Mouse (Mus musculus): ENCODE measurements at regions not wholly inside any gene's neighbourhood (a gene's known extent, or its start where the extent isn't known, plus 50 kb on each side); places are given as distances from the start of the nearest gene placed in this dataset.

- Histone ChIP-seq H3K4me1 (peaks cover 32% of the 10 kb centered on the region), H3K27me3 (replicated peaks) (no peaks in the 10 kb centered on the region)
These were observed 62.7 kb upstream of the Eed start for GRCm38 (mm10) chr7:90043526-90043925.

GRCm38 (mm10) chr7:90044100-90044698, 63.4 kb upstream of the Eed start:
- TF ChIP-seq FLI1 (IDR thresholded peaks at IDR 0.05; ENCODE audit: low read length) (no peak), GATA1 (IDR thresholded peaks at IDR 0.05; ENCODE audit: borderline replicate concordance, low read length) (no peak)
- Histone ChIP-seq H3K4me3 (replicated peaks) (no peak overlapping the region), H3K4me1 (peaks cover 38% of the 10 kb centered on the region)

More at GRCm38 (mm10) chr7:90043526-90043925, 62.7 kb upstream of the Eed start:
- TF ChIP-seq FLI1 (IDR thresholded peaks at IDR 0.05; ENCODE audit: low read length): no peak
- TF ChIP-seq GATA1 (IDR thresholded peaks at IDR 0.05; ENCODE audit: borderline replicate concordance, low read length): no peak
- H3K4me3 ChIP-seq (replicated peaks): no peak overlapping the region
- H3K36me3 ChIP-seq (replicated peaks; ENCODE audit: low read length): no peaks in the 10 kb centered on the region
- no peaks in the 10 kb centered on the region for H3K9me3 ChIP-seq

DNA sequence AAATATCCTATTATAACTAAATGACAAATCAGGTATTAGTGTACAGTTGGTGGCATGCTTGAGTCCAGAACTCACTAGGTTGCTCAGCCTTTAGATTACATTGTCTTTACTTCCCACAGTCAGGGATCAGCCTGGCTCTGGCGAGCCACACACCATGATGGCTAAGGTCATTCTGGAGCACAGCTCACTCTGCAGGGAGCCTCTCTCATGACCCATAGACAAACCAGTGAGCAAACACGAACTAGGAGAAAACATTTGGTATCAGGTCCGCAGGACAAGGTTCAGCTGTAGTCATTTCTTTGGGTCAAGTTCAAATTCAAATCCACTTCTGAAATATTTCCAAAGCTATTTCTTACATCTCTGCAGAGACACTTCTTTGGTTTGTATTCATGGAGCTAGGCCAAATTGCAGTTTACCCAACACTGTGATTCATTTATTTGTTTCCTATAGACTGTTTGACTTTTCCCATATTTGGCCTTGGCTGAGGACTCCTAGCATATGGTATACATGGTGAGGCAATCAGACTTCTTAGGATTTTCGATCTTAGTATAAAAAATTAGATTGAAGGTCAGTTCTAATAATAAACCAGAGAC, 64.5 kb upstream of the Eed start:
- H3K27me3 ChIP-seq (replicated peaks): no peaks in the 10 kb centered on the region
- H3K36me3 ChIP-seq (replicated peaks; ENCODE audit: low read length): peaks cover 3% of the 10 kb centered on the region
- no peaks in the 10 kb centered on the region for H3K9me3 ChIP-seq
- no peak for TF ChIP-seq GATA1 (IDR thresholded peaks at IDR 0.05; ENCODE audit: borderline replicate concordance, low read length)
- H3K4me3 ChIP-seq (replicated peaks): no peak overlapping the region
- H3K4me1 ChIP-seq: peaks cover 46% of the 10 kb centered on the region

More at GRCm38 (mm10) chr7:90044100-90044698, 63.4 kb upstream of the Eed start:
- no peaks in the 10 kb centered on the region for H3K9me3 ChIP-seq
- no peaks in the 10 kb centered on the region for H3K27me3 ChIP-seq (replicated peaks)
- no peaks in the 10 kb centered on the region for H3K36me3 ChIP-seq (replicated peaks; ENCODE audit: low read length)

DNA sequence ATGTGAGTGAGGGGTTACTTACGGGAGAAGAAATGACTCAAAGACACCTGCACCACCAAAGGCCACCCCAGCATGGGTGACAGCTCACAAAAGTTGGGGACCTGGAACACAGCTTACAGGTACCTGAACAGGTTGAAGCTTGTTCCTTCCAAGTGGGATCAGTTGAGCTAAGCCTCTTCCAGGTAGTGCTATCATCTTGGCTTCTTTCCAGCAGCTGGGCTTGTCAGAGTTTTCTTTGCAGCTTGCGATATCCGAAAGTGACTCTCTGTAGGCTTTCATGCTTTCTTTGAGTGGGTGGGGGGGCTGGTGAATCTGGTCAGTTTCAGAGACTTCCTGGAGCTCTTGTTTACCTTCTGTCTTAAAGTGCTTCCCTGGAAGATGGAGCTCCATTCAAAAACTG, 65.4 kb upstream of the Eed start:
- Histone ChIP-seq H3K4me3 (replicated peaks) (no peak overlapping the region), H3K27me3 (replicated peaks) (no peaks in the 10 kb centered on the region), H3K4me1 (peaks cover 38% of the 10 kb centered on the region), H3K36me3 (replicated peaks; ENCODE audit: low read length) (peaks cover 3% of the 10 kb centered on the region), H3K9me3 (no peaks in the 10 kb centered on the region)
- TF ChIP-seq GATA1 (IDR thresholded peaks at IDR 0.05; ENCODE audit: borderline replicate concordance, low read length) (no peak), FLI1 (IDR thresholded peaks at IDR 0.05; ENCODE audit: low read length) (no peak)

- Histone ChIP-seq H3K4me3 (replicated peaks) (no peak overlapping the region), H3K36me3 (replicated peaks; ENCODE audit: low read length) (peaks cover 3% of the 10 kb centered on the region), H3K9me3 (no peaks in the 10 kb centered on the region), H3K4me1 (peaks cover 32% of the 10 kb centered on the region), H3K27me3 (replicated peaks) (no peaks in the 10 kb centered on the region)
- TF ChIP-seq FLI1 (IDR thresholded peaks at IDR 0.05; ENCODE audit: low read length): no peak
- no peak for TF ChIP-seq GATA1 (IDR thresholded peaks at IDR 0.05; ENCODE audit: borderline replicate concordance, low read length)
These were observed 66.1 kb upstream of the Eed start for GRCm38 (mm10) chr7:90046862-90047261.

- peaks cover 3% of the 10 kb centered on the region for H3K36me3 ChIP-seq (replicated peaks; ENCODE audit: low read length)
- peak overlapping the region; percentile 24 for H3K4me3 ChIP-seq (replicated peaks)
- peaks cover 25% of the 10 kb centered on the region for H3K4me1 ChIP-seq
- no peaks in the 10 kb centered on the region for H3K9me3 ChIP-seq
- TF ChIP-seq GATA1 (IDR thresholded peaks at IDR 0.05; ENCODE audit: borderline replicate concordance, low read length): no peak
- no peak for TF ChIP-seq FLI1 (IDR thresholded peaks at IDR 0.05; ENCODE audit: low read length)
- no peaks in the 10 kb centered on the region for H3K27me3 ChIP-seq (replicated peaks)
These were observed 67.9 kb upstream of the Eed start for GRCm38 (mm10) chr7:90048401-90049307.

GRCm38 (mm10) chr7:90049831-90050237, 69.1 kb upstream of the Eed start:
- Histone ChIP-seq H3K4me1 (peaks cover 37% of the 10 kb centered on the region), H3K36me3 (replicated peaks; ENCODE audit: low read length) (peaks cover 3% of the 10 kb centered on the region), H3K9me3 (no peaks in the 10 kb centered on the region), H3K27me3 (replicated peaks) (no peaks in the 10 kb centered on the region), H3K4me3 (replicated peaks) (no peak overlapping the region)
- TF ChIP-seq FLI1 (IDR thresholded peaks at IDR 0.05; ENCODE audit: low read length) (no peak), GATA1 (IDR thresholded peaks at IDR 0.05; ENCODE audit: borderline replicate concordance, low read length) (no peak)

DNA sequence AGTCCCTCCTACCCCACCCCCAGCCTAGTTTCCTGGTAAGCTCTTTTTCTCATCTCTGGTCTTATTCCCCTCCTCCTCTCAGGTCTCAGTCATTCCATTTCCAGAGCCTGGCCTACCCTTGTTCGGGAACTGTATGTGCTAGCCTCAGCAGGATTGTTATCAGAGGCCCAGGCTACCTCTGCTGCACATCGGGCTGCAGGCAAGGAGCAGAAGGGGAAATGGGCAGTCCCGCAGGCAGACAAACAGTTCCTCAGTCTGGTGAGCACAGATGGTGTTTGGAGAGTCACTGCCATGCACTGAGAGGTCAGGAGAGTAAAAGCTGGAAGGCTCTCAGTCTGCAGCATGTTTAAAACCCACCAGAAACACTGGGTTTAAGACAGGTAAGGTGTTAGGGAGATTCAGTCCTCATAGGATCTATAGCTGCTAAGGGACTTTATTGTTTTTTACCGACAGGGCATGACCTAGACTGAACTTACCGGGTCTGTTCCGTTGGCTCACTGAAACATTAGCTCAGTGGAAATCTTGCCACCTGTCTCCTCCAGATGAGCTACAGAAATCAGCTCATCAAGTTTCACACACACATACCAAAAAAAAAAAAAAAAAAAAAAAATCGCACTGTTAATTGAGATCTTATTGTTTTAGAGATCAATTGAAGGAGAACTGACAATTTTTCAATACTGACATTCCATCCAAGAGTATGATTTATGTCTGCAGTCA, 74.2 kb upstream of the Eed start:
- Histone ChIP-seq H3K9me3 (no peaks in the 10 kb centered on the region), H3K27me3 (replicated peaks) (no peaks in the 10 kb centered on the region), H3K36me3 (replicated peaks; ENCODE audit: low read length) (no peaks in the 10 kb centered on the region), H3K4me1 (peaks cover 45% of the 10 kb centered on the region), H3K4me3 (replicated peaks) (peak overlapping the region; percentile 84)
- TF ChIP-seq FLI1 (IDR thresholded peaks at IDR 0.05; ENCODE audit: low read length) (no peak), GATA1 (IDR thresholded peaks at IDR 0.05; ENCODE audit: borderline replicate concordance, low read length) (no peak)

- Histone ChIP-seq H3K27me3 (replicated peaks) (no peaks in the 10 kb centered on the region), H3K4me3 (replicated peaks) (no peak overlapping the region), H3K9me3 (no peaks in the 10 kb centered on the region), H3K4me1 (peaks cover 66% of the 10 kb centered on the region), H3K36me3 (replicated peaks; ENCODE audit: low read length) (no peaks in the 10 kb centered on the region)
- no peak for TF ChIP-seq GATA1 (IDR thresholded peaks at IDR 0.05; ENCODE audit: borderline replicate concordance, low read length)
- TF ChIP-seq FLI1 (IDR thresholded peaks at IDR 0.05; ENCODE audit: low read length): no peak
These were observed 72.1 kb upstream of the Picalm start for GRCm38 (mm10) chr7:90057947-90058346.
